Mouse (Mus musculus) ovary, postnatal 10 days (tissue): ENCODE data around the gene Hspa5.
"Not testable (repeated sequence)": the region's sequence is repeated elsewhere in the genome, so short reads cannot be mapped to it uniquely, and the experiment has no call there.

ENCODE experiments used
- DNase-seq: peaks from one replicate; pipeline ENCODE4 v3.0.0; 2022; ENCODE audit warnings: low spot score

The Hspa5 gene

DNA sequence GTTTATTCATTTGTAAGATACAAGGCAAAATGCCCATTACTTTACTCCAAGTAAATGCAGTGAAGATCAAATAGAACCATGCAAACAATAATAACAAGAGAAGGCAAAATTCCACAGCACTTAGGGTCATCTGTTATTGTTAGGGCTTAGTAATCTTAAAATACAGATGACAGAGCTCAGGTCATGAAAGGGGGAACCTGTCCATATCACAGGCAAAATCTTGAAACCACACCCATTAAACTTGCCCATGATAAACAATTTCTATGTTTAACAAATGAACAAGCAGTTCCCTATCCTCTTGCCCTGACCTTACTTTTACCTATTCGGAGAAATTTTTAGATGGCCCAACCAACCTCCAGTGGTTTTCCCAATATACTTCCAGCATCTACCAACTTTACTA lies 37.8 kb downstream of the Hspa5 start:
- DNase-seq, result no peak

DNA sequence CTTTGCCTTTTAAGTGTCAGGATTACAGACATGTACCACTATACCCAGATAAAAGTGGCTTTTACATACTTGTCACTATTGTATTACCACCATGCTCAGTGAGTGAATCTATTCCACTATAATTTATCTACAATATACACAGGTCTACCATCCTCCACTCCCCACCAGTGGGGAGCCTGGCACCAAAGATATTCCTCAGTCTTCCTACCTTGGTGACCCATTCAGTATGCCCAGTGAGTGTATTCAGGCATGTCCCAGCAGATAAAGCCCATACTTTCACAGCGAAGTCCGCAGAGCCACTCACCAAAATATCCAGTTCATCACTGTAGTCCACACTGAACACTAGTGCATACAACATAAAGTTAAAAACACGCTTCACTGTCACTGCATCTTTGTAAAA lies 39.0 kb downstream of the Hspa5 start:
- DNase-seq, result no peak

DNA sequence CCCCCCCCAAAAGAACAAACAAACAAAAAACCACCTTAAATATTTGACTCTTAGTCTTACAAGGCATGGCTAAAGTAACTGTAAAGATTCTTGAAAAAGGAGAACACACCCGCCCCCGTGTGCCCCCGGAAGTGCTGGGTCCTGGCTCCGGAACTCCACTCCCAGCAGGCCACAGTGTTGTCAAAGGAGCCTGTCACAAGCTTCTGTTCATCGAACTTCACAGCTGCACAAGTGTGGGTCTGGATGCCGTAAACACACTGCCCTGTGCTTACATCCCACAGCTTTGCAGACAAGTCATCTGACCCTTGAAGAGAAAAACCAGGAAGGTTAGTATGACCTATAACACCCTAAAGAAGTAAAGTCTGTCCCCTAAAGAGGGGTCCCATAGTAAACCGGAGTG lies 40.9 kb downstream of the Hspa5 start:
- no peak for DNase-seq

DNA sequence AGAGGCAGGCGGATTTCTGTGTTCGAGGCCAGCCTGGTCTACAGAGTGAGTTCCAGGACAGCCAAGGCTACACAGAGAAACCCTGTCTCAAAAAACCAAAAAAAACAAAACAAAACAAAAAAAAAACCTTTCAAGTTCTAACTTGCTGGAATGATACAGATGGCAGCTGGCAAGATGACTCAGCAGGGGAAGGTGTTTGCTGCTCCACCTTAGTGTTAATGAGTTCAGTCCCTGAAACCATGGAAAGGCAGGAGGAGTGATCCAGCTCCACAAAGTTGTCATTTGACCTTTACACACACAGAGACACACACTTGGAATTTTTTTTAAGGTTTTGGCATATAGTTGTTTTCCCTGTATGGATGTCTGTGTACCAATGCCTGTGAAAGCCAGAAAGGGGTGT lies 44.1 kb downstream of the Hspa5 start:
- DNase-seq, result not testable (repeated sequence)

DNA sequence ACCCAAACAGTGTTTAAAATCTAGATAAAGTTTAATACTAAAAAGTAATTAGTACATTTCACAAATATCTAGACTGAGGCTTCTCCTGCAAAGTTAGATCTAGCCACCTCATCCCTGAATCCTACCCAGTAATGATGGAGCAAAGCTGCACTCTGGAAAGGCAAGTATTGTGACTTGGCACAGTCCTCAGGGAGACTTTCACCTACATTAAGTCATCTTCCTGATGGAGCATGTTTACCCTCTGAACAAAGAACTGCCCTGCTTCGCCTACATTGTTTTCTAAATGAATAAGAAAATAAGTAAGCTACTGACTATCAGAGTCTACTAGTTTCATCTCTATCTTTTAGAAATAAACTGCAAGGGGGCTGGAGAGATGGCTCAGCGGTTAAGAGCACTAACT lies 46.7 kb downstream of the Hspa5 start:
- DNase-seq, result no peak

DNA sequence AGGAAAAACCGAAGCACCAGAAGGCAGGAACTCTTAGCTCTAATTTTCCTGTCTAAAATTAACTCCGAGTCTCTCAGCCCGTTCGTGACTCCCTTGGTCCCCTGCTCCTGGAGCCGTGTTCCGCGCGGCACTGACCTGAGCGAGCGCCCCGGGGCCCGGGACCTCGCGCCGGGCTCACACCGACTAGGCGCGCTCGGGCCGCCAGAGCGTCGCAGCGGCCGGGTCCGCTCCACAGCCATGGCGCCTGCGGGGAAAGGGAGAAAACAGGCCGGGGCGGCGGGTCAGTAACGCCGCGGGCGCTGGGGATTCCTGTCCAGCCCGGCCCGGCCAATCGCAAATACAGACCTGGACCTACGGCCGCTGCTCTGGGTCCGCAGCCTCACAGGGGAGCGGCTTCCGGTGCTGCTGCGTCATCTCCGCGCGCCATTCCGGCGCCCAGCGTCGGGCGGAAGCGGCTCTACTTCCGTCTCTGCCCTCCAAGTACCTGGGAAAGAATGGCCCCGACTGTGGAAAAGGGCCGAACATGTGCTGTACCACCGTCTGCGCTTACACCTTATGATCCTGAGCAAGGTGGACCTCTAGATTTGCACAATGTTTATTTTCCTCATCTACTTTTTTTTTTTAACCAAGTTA lies 54.2 kb downstream of the Hspa5 start, which contains the start of gene Fbxw2:
Gene Fbxw2 (minus strand): TSS at position 485 of the 633 bp plus-strand sequence.
- peak; percentile 72 for DNase-seq

DNA sequence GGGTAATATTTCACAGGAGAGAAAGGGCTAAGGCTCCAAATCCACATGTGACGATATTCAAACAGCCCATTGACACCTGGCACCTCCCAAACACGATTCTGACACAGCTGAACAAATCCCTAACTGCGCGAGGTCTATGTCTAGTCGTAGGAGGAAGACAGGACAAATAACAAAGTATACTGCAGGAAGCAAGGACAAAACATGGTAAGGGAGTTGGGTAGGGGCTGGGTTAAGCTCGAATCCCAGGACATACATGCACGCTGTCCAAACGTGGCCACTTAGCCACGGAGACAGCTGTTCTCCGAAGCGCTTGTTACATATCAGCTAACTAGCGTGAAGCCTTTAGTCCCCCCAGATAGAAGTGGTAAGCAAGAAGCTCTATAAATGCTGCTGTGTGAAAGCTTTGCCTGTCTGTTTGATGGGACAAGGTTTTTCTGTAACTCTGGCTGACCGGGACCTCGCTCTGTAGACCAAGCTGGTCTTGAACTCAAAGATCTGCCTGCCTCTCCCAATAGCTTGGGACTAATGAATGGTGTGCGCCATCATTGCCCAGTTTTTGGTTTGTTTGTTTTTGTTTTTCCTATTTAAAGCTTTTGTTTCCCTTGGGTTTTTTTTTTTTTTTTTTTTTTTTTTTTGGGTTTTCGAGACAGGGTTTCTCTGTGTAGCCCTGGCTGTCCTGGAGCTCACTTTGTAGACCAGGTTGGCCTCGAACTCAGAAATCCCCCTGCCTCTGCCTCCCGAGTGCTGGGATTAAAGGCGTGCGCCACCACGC lies 54.9 kb downstream of the Hspa5 start:
- no peak for DNase-seq
